20 mouse cellular contexts compared by ENCODE assay signal in the genomic region with DNA sequence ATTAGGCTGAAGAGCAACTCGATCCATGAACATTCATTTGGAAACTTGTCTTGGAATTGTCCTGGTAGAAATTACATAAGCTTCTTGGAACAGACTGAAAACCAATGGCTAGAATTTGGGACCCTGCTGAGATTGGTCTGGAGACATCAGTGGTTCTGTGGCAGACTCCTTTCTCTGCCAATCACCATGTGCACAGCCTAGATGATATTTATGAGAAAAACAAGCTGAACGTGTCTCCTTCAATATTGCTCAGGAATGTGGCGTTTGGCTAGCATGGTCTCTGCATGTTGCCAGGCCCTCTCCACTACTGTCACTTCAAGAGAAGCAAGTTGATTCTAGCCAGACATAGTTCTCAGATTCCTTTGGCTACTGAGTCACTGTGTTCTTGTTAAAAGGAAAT.
DNase-seq lines count a peak whose midpoint lies in the region; ATAC-seq lines count a peak whose summit lies in the region.
"Had no signal": no experiment of that assay in that cellular context is flagged by ENCODE, and none has a peak within 500 bp of the region (broad histone marks: within the 10 kb centered on the region; RNA-seq: fewer than 3 reads in every experiment).

No protein-coding gene starts in this region.

- H3K27me3 ChIP-seq in embryonic facial prominence, embryonic 14.5 days (replicated peaks; ENCODE audit: control insufficient read depth, insufficient read depth, low read length), result no peaks in the 10 kb centered on the region
- no peaks in the 10 kb centered on the region for H3K27me3 ChIP-seq in embryonic facial prominence, embryonic 10.5 days (replicated peaks; ENCODE audit: low read depth, poor library complexity, severe bottlenecking)
- H3K27me3 ChIP-seq: embryonic facial prominence, embryonic 15.5 days; forebrain, embryonic 12.5 days; limb, embryonic 13.5 days; liver, embryonic 15.5 days had no signal

- no peaks in the 10 kb centered on the region for H3K9me3 ChIP-seq in embryonic facial prominence, embryonic 14.5 days (ENCODE audit: control insufficient read depth, low read length)
- H3K9me3 ChIP-seq in embryonic facial prominence, embryonic 10.5 days, result no peaks in the 10 kb centered on the region
- H3K9me3 ChIP-seq: embryonic facial prominence, embryonic 15.5 days; forebrain, embryonic 12.5 days; limb, embryonic 13.5 days; liver, embryonic 15.5 days; midbrain, embryonic 10.5 days had no signal

- intact Hi-C loops in heart, postnatal 25 days (cut with DNase I), result no loop called here

- WGBS in embryonic facial prominence, embryonic 14.5 days, result 72% methylated on average over 3 of the region's 3 CpGs
- WGBS in embryonic facial prominence, embryonic 10.5 days, result 84% methylated on average over 3 of the region's 3 CpGs

- H3K4me1 ChIP-seq in embryonic facial prominence, embryonic 14.5 days (ENCODE audit: control insufficient read depth, insufficient read depth, low read length), result no peaks in the 10 kb centered on the region
- no peaks in the 10 kb centered on the region for H3K4me1 ChIP-seq in embryonic facial prominence, embryonic 10.5 days
- H3K4me1 ChIP-seq: embryonic facial prominence, embryonic 15.5 days; forebrain, embryonic 12.5 days; limb, embryonic 13.5 days; liver, embryonic 15.5 days; midbrain, embryonic 10.5 days had no signal

- H3K27ac ChIP-seq in embryonic facial prominence, embryonic 14.5 days (replicated peaks; ENCODE audit: low read depth, low read length), result no peak overlapping the region
- H3K27ac ChIP-seq in embryonic facial prominence, embryonic 10.5 days (replicated peaks), result no peak overlapping the region
- H3K27ac ChIP-seq: embryonic facial prominence, embryonic 15.5 days; forebrain, embryonic 12.5 days; limb, embryonic 13.5 days; liver, embryonic 15.5 days; midbrain, embryonic 10.5 days had no signal

- H3K9ac ChIP-seq in embryonic facial prominence, embryonic 14.5 days (ENCODE audit: low read depth, low read length), result no peak overlapping the region
- H3K9ac ChIP-seq: embryonic facial prominence, embryonic 15.5 days; forebrain, embryonic 12.5 days; limb, embryonic 13.5 days; liver, embryonic 15.5 days had no signal

- no peak overlapping the region for H3K4me2 ChIP-seq in embryonic facial prominence, embryonic 14.5 days (ENCODE audit: low read depth, low read length)
- H3K4me2 ChIP-seq: embryonic facial prominence, embryonic 15.5 days; forebrain, embryonic 12.5 days; limb, embryonic 13.5 days; liver, embryonic 15.5 days had no signal

- peak; percentile 13 for DNase-seq in embryonic facial prominence, embryonic 14.5 days (ENCODE audit: low spot score)
- DNase-seq in embryonic facial prominence, embryonic 10.5 days (ENCODE audit: low spot score), result no peak
- peak; percentile 10 for DNase-seq in lung, postnatal 10 days
- no peak for DNase-seq in lung, postnatal 25 days (ENCODE audit: low spot score)
- peak; percentile 73 for DNase-seq in cerebellum, adult 9-10 months
- DNase-seq in heart, postnatal 25 days (ENCODE audit: low spot score), result peak; percentile 1
- no peak for DNase-seq in thymus, adult 18-20 months
- DNase-seq: gastrocnemius, postnatal 36 days; kidney, adult 18-20 months; kidney, postnatal 14 days; layer of hippocampus, adult 9-11 months; lung, postnatal 14 days; thymus, postnatal 25 days had no signal

- ATAC-seq in embryonic facial prominence, embryonic 14.5 days (ENCODE audit: low read depth), result no peak
- ATAC-seq in megakaryocyte-erythroid progenitor cell, adult 5-6 weeks (replicated peaks; ENCODE audit: low FRiP score, low TSS enrichment, poor library complexity, severe bottlenecking), result no peak
- ATAC-seq: hindbrain, embryonic 16.5 days had no signal

- no peak overlapping the region for H3K4me3 ChIP-seq in embryonic facial prominence, embryonic 14.5 days (ENCODE audit: low read depth, low read length)
- H3K4me3 ChIP-seq in embryonic facial prominence, embryonic 10.5 days, result no peak overlapping the region
- H3K4me3 ChIP-seq: embryonic facial prominence, embryonic 15.5 days; forebrain, embryonic 12.5 days; limb, embryonic 13.5 days; liver, embryonic 15.5 days; midbrain, embryonic 10.5 days had no signal

- no peaks in the 10 kb centered on the region for H3K36me3 ChIP-seq in embryonic facial prominence, embryonic 14.5 days (ENCODE audit: control insufficient read depth, insufficient read depth, low read length)
- H3K36me3 ChIP-seq in embryonic facial prominence, embryonic 10.5 days (replicated peaks), result no peaks in the 10 kb centered on the region
- H3K36me3 ChIP-seq: embryonic facial prominence, embryonic 15.5 days; forebrain, embryonic 12.5 days; limb, embryonic 13.5 days; liver, embryonic 15.5 days; midbrain, embryonic 10.5 days had no signal

Comparison
In these comparisons a context has a peak if more than half of its experiments do, and no peak if none do; other contexts are left out.
1. DNase-seq: peak in embryonic facial prominence, embryonic 14.5 days (single experiment), lung, postnatal 10 days (single experiment), cerebellum, adult 9-10 months (single experiment) and heart, postnatal 25 days (single experiment); none in embryonic facial prominence, embryonic 10.5 days (single experiment), lung, postnatal 25 days (single experiment) and thymus, adult 18-20 months (0 of 2).